Mouse (Mus musculus): Measurements from ENCODE around the gene Pskh1.

The Pskh1 gene

GRCm38 (mm10) chr8:105942542-105942941 is 42.3 kb downstream of the Pskh1 start:
- in situ Hi-C loops (cut with MboI; ENCODE audit: low pct_unique_long_range_greater_than_20kb in 1 of 2, low sequenced_read_pairs in 2 of 2, unreplicated experiment in 1 of 2), result no loop called here

- in situ Hi-C loops (cut with MboI; ENCODE audit: low pct_unique_long_range_greater_than_20kb in 1 of 2, low sequenced_read_pairs in 2 of 2, unreplicated experiment in 1 of 2), result no loop called here
These were observed 43.1 kb downstream of the Pskh1 start, which contains the start of gene Lcat for GRCm38 (mm10) chr8:105943321-105943739. Lcat (minus strand) TSS chr8:105943382.

DNA sequence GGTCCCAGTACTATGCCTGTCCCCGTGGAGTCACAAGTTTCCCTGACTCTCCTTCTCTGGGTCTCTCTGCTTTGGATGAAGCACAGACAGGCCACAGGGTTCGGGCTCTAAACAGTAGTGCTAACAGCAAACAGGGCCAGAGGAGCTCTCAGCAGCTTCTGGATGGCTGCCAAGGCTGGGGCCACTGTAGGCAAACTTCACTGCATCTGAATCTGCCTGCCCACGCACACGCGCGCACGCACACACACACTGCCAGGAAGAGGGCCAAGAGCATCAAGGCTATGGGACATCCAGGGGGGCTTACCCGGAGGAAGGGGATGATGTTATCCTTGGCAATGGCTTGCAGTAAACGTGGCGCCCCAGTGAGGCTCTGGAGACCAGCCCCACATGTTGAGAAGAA is 49.1 kb downstream of the Pskh1 start:
- in situ Hi-C loops (cut with MboI; ENCODE audit: low pct_unique_long_range_greater_than_20kb in 1 of 2, low sequenced_read_pairs in 2 of 2, unreplicated experiment in 1 of 2), result no loop called here

GRCm38 (mm10) chr8:105951057-105951659 is 50.9 kb downstream of the Pskh1 start:
- in situ Hi-C loops (cut with MboI; ENCODE audit: low pct_unique_long_range_greater_than_20kb in 1 of 2, low sequenced_read_pairs in 2 of 2, unreplicated experiment in 1 of 2), result no loop called here

DNA sequence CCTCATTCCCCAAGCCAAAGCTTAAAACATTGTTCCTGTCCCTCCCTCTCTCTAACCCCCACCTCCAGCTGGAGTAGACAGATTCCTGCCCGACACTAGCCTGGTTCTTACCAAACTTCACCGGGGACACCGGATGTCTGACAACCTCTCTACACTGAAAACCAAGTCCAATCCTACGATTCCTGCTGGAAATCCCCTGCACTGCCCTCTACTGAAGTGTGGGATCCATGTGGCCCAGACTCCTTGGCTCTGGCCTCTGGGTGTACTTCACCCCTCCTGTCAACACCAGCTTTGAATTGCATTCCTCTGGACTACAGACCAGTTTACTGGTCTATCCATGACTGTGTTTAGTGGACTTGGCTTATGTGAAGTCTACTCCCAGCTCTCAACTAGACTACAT is 56.3 kb downstream of the Pskh1 start:
- in situ Hi-C loops (cut with MboI; ENCODE audit: low pct_unique_long_range_greater_than_20kb in 1 of 2, low sequenced_read_pairs in 2 of 2, unreplicated experiment in 1 of 2), result no loop called here

- in situ Hi-C loops (cut with MboI; ENCODE audit: low pct_unique_long_range_greater_than_20kb in 1 of 2, low sequenced_read_pairs in 2 of 2, unreplicated experiment in 1 of 2), result no loop called here
These were observed 57.6 kb downstream of the Pskh1 start for GRCm38 (mm10) chr8:105957813-105958212.

GRCm38 (mm10) chr8:105959350-105959749 is 59.1 kb downstream of the Pskh1 start:
- in situ Hi-C loops (cut with MboI; ENCODE audit: low pct_unique_long_range_greater_than_20kb in 1 of 2, low sequenced_read_pairs in 2 of 2, unreplicated experiment in 1 of 2), result no loop called here

DNA sequence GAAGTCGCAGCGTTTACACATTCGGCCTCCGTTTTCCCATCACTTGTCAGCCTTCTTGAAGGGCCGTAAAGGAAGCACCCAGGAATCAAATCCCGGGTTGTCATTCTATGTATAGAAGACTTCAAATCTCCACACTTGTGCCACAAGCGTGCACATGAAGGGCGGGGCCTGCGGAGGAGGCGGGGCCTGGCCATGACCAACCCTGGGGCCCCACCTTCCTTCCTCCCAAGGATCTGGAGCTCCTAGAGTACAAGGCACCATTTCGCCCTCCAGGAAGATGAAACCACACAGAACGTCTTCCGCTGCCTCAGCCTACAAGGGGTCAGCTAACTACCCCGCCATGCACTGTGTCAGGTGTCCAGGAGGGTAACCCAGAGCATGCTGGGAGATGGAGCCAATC is 60.9 kb downstream of the Pskh1 start:
- in situ Hi-C loops (cut with MboI; ENCODE audit: low pct_unique_long_range_greater_than_20kb in 1 of 2, low sequenced_read_pairs in 2 of 2, unreplicated experiment in 1 of 2), result no loop called here

DNA sequence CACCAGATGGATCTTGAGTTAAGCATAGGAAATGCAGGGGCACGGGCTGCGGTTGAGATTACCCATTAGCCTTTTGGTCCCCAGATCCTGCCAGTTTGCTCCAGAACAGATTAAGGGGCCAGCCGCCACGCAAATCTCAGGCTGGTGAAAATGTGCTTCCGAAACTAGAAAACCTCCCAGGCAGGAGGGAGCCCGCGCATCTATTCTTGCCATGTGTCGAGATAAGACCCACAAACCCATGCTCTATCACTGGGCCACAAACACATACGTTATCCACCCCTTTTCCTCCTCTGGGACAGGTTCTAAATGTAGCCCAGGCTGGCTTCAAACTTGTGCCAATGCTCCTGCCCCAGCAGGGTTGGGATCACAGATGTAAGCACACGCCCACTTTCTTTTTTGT is 61.3 kb downstream of the Pskh1 start:
- in situ Hi-C loops (cut with MboI; ENCODE audit: low pct_unique_long_range_greater_than_20kb in 1 of 2, low sequenced_read_pairs in 2 of 2, unreplicated experiment in 1 of 2), result no loop called here

DNA sequence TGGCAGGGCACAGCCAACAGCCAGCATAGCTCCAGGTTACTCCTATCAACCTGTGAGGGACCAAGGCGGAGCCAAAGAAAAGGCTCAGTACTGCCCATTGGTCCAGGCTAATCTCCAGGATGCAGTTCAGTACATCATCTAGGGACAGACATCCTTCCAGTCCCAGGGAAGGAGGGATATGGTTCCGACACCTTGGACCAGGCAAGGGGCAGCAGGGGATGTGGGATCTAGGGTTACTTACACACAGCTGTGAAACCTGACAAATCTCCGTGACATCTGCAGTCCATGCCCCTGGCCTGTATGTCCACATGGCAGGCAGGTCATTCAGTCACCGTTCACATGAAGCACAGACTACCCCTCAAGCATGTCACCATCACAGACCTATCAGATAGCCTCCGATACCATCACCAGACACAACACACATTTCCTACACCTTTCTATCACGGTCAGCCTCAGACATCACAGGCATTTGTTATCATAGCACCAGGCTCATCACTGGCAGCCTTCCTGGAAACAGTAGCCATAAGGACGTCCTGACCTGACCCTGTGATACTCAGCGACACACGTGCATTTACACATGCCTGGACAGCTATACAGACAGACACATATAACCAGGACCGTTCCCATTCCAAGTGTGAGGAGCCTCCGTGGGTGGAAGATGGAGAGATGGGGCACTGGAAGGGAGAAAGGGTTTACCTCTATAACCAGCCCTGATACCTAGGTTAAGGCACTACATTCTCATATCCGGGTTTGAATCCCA is 64.4 kb downstream of the Pskh1 start:
- in situ Hi-C loops (cut with MboI; ENCODE audit: low pct_unique_long_range_greater_than_20kb in 1 of 2, low sequenced_read_pairs in 2 of 2, unreplicated experiment in 1 of 2), result no loop called here

- in situ Hi-C loops (cut with MboI; ENCODE audit: low pct_unique_long_range_greater_than_20kb in 1 of 2, low sequenced_read_pairs in 2 of 2, unreplicated experiment in 1 of 2), result no loop called here
These were observed 65.1 kb downstream of the Pskh1 start for GRCm38 (mm10) chr8:105965266-105965904.

GRCm38 (mm10) chr8:105965905-105966341 is 65.7 kb downstream of the Pskh1 start, which contains the start of gene Slc12a4:
Slc12a4 (minus strand) TSS chr8:105966097.
- in situ Hi-C loops (cut with MboI; ENCODE audit: low pct_unique_long_range_greater_than_20kb in 1 of 2, low sequenced_read_pairs in 2 of 2, unreplicated experiment in 1 of 2), result no loop called here

- in situ Hi-C loops (cut with MboI; ENCODE audit: low pct_unique_long_range_greater_than_20kb in 1 of 2, low sequenced_read_pairs in 2 of 2, unreplicated experiment in 1 of 2), result no loop called here
These were observed 66.6 kb downstream of the Pskh1 start for GRCm38 (mm10) chr8:105966692-105967311.

GRCm38 (mm10) chr8:105969367-105969766 is 69.1 kb downstream of the Pskh1 start:
- in situ Hi-C loops (cut with MboI; ENCODE audit: low pct_unique_long_range_greater_than_20kb in 1 of 2, low sequenced_read_pairs in 2 of 2, unreplicated experiment in 1 of 2), result no loop called here

DNA sequence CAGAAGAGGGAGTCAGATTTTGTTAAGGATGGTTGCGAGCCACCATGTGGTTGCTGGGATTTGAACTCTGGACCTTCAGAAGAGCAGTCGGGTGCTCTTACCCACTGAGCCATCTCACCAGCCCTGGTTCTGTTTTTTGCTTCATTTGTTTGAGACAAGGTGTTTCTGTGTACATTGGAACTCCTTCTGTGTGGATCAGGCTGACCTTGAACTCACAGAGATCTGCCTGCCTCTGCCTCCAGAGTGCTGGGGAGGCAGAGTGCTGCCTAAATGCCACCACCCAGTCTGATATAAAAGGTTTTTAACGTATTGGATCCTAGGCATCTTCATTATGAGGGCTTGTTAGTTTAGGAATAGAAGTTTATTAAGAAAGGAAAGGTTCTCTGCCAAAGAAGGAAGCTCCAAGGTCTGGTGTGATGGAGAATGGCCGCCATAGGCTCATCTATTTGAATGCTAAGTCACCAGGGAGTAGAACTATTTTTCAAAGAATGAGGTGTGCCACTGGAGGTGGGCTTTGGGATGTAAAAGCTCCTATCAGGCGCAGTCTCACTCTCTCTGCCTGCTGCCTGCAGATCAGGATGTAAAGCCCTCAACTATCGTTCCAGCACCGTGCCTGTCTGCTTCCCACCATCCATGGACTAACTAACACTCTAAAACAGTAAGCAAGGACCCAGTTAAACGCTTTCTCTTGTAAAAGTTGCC is 70.9 kb downstream of the Pskh1 start:
- in situ Hi-C loops (cut with MboI; ENCODE audit: low pct_unique_long_range_greater_than_20kb in 1 of 2, low sequenced_read_pairs in 2 of 2, unreplicated experiment in 1 of 2), result no loop called here

DNA sequence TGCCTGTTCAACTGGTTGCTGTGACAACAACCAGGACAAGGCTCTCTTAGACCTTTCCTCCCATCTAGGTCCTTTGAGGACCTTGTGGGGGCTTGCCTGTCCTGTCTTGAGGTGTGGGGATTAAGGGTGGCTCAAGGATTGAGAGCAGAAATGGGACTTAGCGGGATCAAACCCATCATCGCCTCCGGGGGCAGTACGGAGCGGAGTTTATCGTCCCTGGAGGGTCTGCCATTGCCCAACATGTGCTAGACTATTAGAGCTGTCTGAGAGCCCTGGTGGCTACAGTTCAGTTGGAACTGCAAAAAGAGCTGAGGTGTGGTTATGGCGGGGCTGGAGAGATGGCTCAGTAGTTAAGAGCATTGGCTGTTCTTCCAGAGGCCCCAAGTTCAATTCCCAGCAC is 75.1 kb downstream of the Pskh1 start:
- in situ Hi-C loops (cut with MboI; ENCODE audit: low pct_unique_long_range_greater_than_20kb in 1 of 2, low sequenced_read_pairs in 2 of 2, unreplicated experiment in 1 of 2), result no loop called here

DNA sequence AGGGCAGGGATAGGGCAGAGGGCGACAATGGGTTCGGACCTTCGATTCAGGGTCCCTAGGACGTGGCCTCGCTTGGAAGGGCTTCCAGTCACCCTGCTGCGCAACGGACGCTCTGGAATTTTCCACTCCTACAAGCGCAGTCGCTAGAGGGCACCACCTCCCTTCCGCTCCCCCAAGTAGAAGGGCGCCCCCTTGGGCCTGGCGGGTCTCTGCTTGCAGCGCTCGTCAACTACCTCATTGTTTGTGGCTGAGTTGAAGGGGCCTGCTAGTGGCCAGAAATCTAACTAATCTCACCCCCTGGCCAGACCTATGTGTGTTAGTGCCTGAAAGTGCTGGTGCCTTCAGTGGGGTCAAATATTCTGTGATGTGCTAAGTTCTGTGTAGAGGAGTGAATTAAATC is 79.1 kb downstream of the Pskh1 start, which contains the start of gene Dpep3:
Dpep3 (minus strand) TSS at position 105 of the 400 bp plus-strand sequence.
- in situ Hi-C loops (cut with MboI; ENCODE audit: low pct_unique_long_range_greater_than_20kb in 1 of 2, low sequenced_read_pairs in 2 of 2, unreplicated experiment in 1 of 2), result no loop called here

- in situ Hi-C loops (cut with MboI; ENCODE audit: low pct_unique_long_range_greater_than_20kb in 1 of 2, low sequenced_read_pairs in 2 of 2, unreplicated experiment in 1 of 2), result no loop called here
These were observed 80.9 kb downstream of the Pskh1 start for GRCm38 (mm10) chr8:105981146-105981545.
